Mouse (Mus musculus): ENCODE results near the gene Tmem151b.

Gene Tmem151b

GRCm38 (mm10) chr17:45545278-45545961, 4.1 kb downstream of the Tmem151b start:
- in situ Hi-C loops (cut with MboI) = no loop called here

GRCm38 (mm10) chr17:45544873-45545277, 4.6 kb downstream of the Tmem151b start:
- in situ Hi-C loops (cut with MboI) = no loop called here

- in situ Hi-C loops (cut with MboI) = no loop called here
Observed at GRCm38 (mm10) chr17:45544001-45544872, 5.2 kb downstream of the Tmem151b start.

GRCm38 (mm10) chr17:45543115-45543514, 6.4 kb downstream of the Tmem151b start:
- in situ Hi-C loops (cut with MboI) = no loop called here

- in situ Hi-C loops (cut with MboI) = no loop called here
Observed at GRCm38 (mm10) chr17:45542705-45543104, 6.8 kb downstream of the Tmem151b start.

GRCm38 (mm10) chr17:45542129-45542528, 7.3 kb downstream of the Tmem151b start:
- in situ Hi-C loops (cut with MboI) = no loop called here

- in situ Hi-C loops (cut with MboI) = no loop called here
Observed at GRCm38 (mm10) chr17:45539664-45540063, 9.8 kb downstream of the Tmem151b start.

GRCm38 (mm10) chr17:45538394-45538793, 11.1 kb downstream of the Tmem151b start:
- in situ Hi-C loops (cut with MboI) = no loop called here

GRCm38 (mm10) chr17:45536264-45536663, 13.2 kb downstream of the Tmem151b start:
- in situ Hi-C loops (cut with MboI) = no loop called here

GRCm38 (mm10) chr17:45532896-45533295, 16.6 kb downstream of the Tmem151b start:
- in situ Hi-C loops (cut with MboI) = no loop called here

GRCm38 (mm10) chr17:45530346-45530782, 19.1 kb downstream of the Tmem151b start:
- in situ Hi-C loops (cut with MboI) = no loop called here

GRCm38 (mm10) chr17:45526571-45526970, 22.9 kb downstream of the Tmem151b start:
- in situ Hi-C loops (cut with MboI) = no loop called here

GRCm38 (mm10) chr17:45524961-45525360, 24.5 kb downstream of the Tmem151b start:
- in situ Hi-C loops (cut with MboI) = no loop called here

GRCm38 (mm10) chr17:45523263-45523662, 26.2 kb downstream of the Tmem151b start, which contains the start of gene Tcte1:
TSS of gene Tcte1 (plus strand) at chr17:45523434.
- in situ Hi-C loops (cut with MboI) = no loop called here

- in situ Hi-C loops (cut with MboI) = no loop called here
Observed at GRCm38 (mm10) chr17:45520136-45520535, 29.3 kb downstream of the Tmem151b start.

GRCm38 (mm10) chr17:45518766-45519475, 30.6 kb downstream of the Tmem151b start:
- in situ Hi-C loops (cut with MboI) = loop anchor here (5.0 kb wide), 1 partner anchor 33 kb away; no protein-coding TSS in a partner anchor

GRCm38 (mm10) chr17:45517549-45518215, 31.8 kb downstream of the Tmem151b start:
- in situ Hi-C loops (cut with MboI) = loop anchor here (5.0 kb wide), 1 partner anchor 35 kb away; no protein-coding TSS in a partner anchor

- in situ Hi-C loops (cut with MboI) = loop anchor here (5.0 kb wide), 1 partner anchor 35 kb away; no protein-coding TSS in a partner anchor
Observed at GRCm38 (mm10) chr17:45517135-45517534, 32.3 kb downstream of the Tmem151b start.

- in situ Hi-C loops (cut with MboI) = loop anchor here (5.0 kb wide), 1 partner anchor 36 kb away; no protein-coding TSS in a partner anchor
Observed at GRCm38 (mm10) chr17:45516488-45516887, 33.0 kb downstream of the Tmem151b start.

- in situ Hi-C loops (cut with MboI) = loop anchor here (5.0 kb wide), 1 partner anchor 36 kb away; no protein-coding TSS in a partner anchor
Observed at GRCm38 (mm10) chr17:45515806-45516205, 33.7 kb downstream of the Tmem151b start.

GRCm38 (mm10) chr17:45515204-45515726, 34.2 kb downstream of the Tmem151b start:
- in situ Hi-C loops (cut with MboI) = loop anchor here (5.0 kb wide), 1 partner anchor 37 kb away; no protein-coding TSS in a partner anchor
